Mouse (Mus musculus) G1E (cell line): ENCODE results near the gene Olfr143. TPM values are rescaled to one million over a fixed set of nuclear protein-coding genes. Genes with fewer than 3 reads are reported as not detected.

Experiments
- ATAC-seq: 2 replicates; pipeline ENCODE4 v1.8.0; 2016; ENCODE audit warnings: mild to moderate bottlenecking; ENCODE audit not compliant: insufficient number of reproducible peaks, poor library complexity, low FRiP score, severe bottlenecking; ENCODE audit errors: extremely low read depth
- DNase-seq: peaks from one replicate; pipeline ENCODE4 v3.0.0; 2012; ENCODE audit warnings: low spot score
- H3K27me3 ChIP-seq: 2 replicates; pipeline ENCODE4 v1.6.1; 2012; ENCODE audit warnings: mild to moderate bottlenecking, low read length, inconsistent platforms; ENCODE audit not compliant: insufficient read depth
- H3K36me3 ChIP-seq: replicated peaks from 2 replicates; pipeline ENCODE3; 2012; ENCODE audit warnings: mild to moderate bottlenecking, inconsistent platforms
- H3K4me1 ChIP-seq: 2 replicates; pipeline ENCODE4 v1.6.1; 2012; ENCODE audit warnings: low read depth, low read length, inconsistent platforms, mixed read lengths; ENCODE audit not compliant: insufficient read depth
- H3K4me3 ChIP-seq: 2 replicates; pipeline ENCODE4 v1.5.1; 2012; ENCODE audit warnings: low read depth, mild to moderate bottlenecking, inconsistent platforms, low read length, moderate library complexity, mixed read lengths
- H3K9me3 ChIP-seq: replicated peaks from 2 replicates; pipeline ENCODE4 v1.6.1; 2012; ENCODE audit warnings: inconsistent platforms
- CTCF ChIP-seq: IDR thresholded peaks from 2 replicates; pipeline ENCODE4 v1.5.1; 2012; ENCODE audit warnings: low read depth, low read length, inconsistent platforms, mixed read lengths
- GATA1 ChIP-seq: IDR thresholded peaks from 2 replicates; pipeline ENCODE4 v1.6.1; 2012; ENCODE audit warnings: borderline replicate concordance, low read length, inconsistent platforms, mixed read lengths
- GATA2 ChIP-seq: IDR thresholded peaks from 2 replicates; pipeline ENCODE4 v1.6.1; 2012; ENCODE audit warnings: low read depth, low read length, inconsistent platforms, borderline replicate concordance
- POLR2AphosphoS5 ChIP-seq: IDR thresholded peaks from 2 replicates; pipeline ENCODE4 v1.6.1; 2012; ENCODE audit warnings: low read depth, low read length, inconsistent platforms; ENCODE audit not compliant: insufficient replicate concordance
- TAL1 ChIP-seq: conservative IDR thresholded peaks from 2 replicates; pipeline ENCODE4 v1.6.1; 2012; ENCODE audit warnings: low read depth, low read length, inconsistent platforms, mixed read lengths
- polyA plus RNA-seq: library from polyadenylated mRNA; stranded (reverse); fragments of >175 nt; gene quantifications from 2 replicates; pipeline ENCODE4 v1.2.3, GENCODE M21; 2012
- total RNA-seq, 2 experiments: library from RNA; stranded (forward) in 1 of 2; stranded (reverse) in 1 of 2; fragments of 200-1000 nt in 1 of 2; fragments of >200 nt in 1 of 2; fragmentation: Nextera tagmentation in 1 of 2; gene quantifications; 2 replicates each; pipeline ENCODE4 v1.2.3; 2014 to 2017

Gene Olfr143
- not detected in 2 replicates for total RNA-seq (2014; fragmentation: Nextera tagmentation)
- 0.22 TPM in 1 of 2 replicates, not detected in the other for total RNA-seq (2017)
- polyA plus RNA-seq, result not detected in 2 replicates

DNA sequence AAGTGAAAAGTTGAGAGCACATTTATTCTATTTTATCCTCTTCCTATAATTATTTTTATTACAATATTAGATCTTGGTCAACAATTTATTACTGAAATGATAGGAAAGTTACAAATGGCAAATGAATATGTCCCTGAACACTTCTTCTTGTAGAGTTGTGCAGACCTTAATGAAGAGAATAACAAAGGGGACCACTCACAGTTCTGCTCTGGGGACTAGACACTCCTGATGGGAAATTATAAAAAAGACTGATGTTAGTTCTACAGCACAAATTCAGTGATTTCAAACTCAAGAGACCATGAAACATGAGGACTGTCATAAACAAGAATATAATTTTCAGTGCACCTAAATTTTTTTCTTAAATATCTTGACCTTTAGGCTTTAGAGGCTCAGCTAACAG is at the start of gene Olfr143:
Gene Olfr143, plus strand, starts transcription at position 301 of the 400 bp plus-strand sequence.
- DNase-seq (no peak), ATAC-seq (no peak)
- Histone ChIP-seq H3K9me3 (no peaks in the 10 kb centered on the region), H3K36me3 (no peaks in the 10 kb centered on the region), H3K27me3 (no peaks in the 10 kb centered on the region), H3K4me1 (no peaks in the 10 kb centered on the region), H3K4me3 (no peak within 1 kb of the TSS)
- TF ChIP-seq GATA1 (no peak), CTCF (no peak), POLR2AphosphoS5 (no peak), TAL1 (no peak), GATA2 (no peak)

- ATAC-seq (no peak), DNase-seq (no peak)
- no peaks in the 10 kb centered on the region for H3K9me3 ChIP-seq
- TF ChIP-seq GATA2 (no peak), POLR2AphosphoS5 (no peak), TAL1 (no peak), CTCF (no peak), GATA1 (no peak)
- H3K27me3 ChIP-seq, result no peaks in the 10 kb centered on the region
- no peak within 1 kb of the TSS for H3K4me3 ChIP-seq
- H3K4me1 ChIP-seq, result no peaks in the 10 kb centered on the region
- H3K36me3 ChIP-seq, result no peaks in the 10 kb centered on the region
These were observed 44.5 kb upstream of the Olfr143 start, which contains the start of gene Olfr893 for GRCm38 (mm10) chr9:38208065-38208464. Gene Olfr893, plus strand, starts transcription at chr9:38208365.

- no peaks in the 10 kb centered on the region for H3K27me3 ChIP-seq
- H3K4me3 ChIP-seq, result no peak within 1 kb of the TSS
- H3K9me3 ChIP-seq, result no peaks in the 10 kb centered on the region
- H3K4me1 ChIP-seq, result no peaks in the 10 kb centered on the region
- ATAC-seq (no peak), DNase-seq (no peak)
- TF ChIP-seq GATA2, result no peak
- TF ChIP-seq CTCF, result no peak
- no peak for TF ChIP-seq POLR2AphosphoS5
- no peak for TF ChIP-seq GATA1
- TF ChIP-seq TAL1, result no peak
- H3K36me3 ChIP-seq, result no peaks in the 10 kb centered on the region
These were observed 34.8 kb upstream of the Olfr143 start, which contains the start of gene Olfr894 for GRCm38 (mm10) chr9:38217755-38218154. Gene Olfr894, plus strand, starts transcription at chr9:38218055.

DNA sequence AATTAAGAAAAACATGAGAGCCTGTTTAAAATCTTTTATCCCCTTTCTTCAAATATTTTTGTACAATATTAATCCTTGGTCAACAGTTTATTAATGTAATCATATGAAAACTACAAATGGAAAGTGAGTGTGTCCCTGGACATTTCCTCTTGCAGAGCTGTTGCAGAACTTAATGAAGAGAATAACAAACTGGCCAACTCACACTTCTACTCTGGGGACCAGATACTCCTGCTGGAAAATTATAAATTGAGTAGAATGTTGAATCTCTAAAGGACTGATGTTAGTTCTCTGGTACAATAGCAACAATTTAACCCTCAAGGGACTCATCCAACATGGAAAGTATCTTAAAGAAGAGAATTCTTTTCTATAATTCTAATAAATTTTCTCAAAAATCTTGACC is 15.0 kb downstream of the Olfr143 start, which contains the start of gene Olfr895:
Gene Olfr895, plus strand, starts transcription at position 301 of the 400 bp plus-strand sequence.
- no peak for DNase-seq
- Histone ChIP-seq H3K4me3 (no peak within 1 kb of the TSS), H3K36me3 (no peaks in the 10 kb centered on the region), H3K4me1 (no peaks in the 10 kb centered on the region), H3K27me3 (no peaks in the 10 kb centered on the region), H3K9me3 (no peaks in the 10 kb centered on the region)
- no peak for ATAC-seq
- TF ChIP-seq CTCF, result no peak
- no peak for TF ChIP-seq POLR2AphosphoS5
- no peak for TF ChIP-seq TAL1
- TF ChIP-seq GATA2, result no peak
- no peak for TF ChIP-seq GATA1

DNA sequence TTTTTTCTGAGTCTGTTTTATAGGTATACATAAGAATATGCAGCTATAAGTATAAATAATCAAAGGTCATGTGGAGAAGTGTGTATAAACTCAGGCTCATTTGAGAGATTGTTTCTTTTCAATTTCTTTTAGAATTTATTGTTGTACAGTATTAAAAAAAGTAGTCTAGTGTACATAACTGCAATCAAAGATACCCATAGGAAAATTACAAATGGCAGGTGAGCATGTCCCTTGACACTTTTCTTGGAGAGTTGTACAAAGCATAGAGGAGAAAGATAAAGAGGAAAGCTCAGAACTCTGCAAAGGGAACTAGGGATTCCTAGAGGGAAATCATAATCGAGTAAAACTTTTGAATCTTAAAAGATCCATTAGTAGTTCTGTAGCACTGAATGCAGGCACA is 38.2 kb downstream of the Olfr143 start, which contains the start of gene Olfr896-ps1:
Gene Olfr896-ps1, plus strand, starts transcription at position 301 of the 400 bp plus-strand sequence.
- no peak for TF ChIP-seq GATA2
- no peak for TF ChIP-seq TAL1
- TF ChIP-seq GATA1, result no peak
- no peak for TF ChIP-seq CTCF
- TF ChIP-seq POLR2AphosphoS5, result no peak
- no peak for DNase-seq
- Histone ChIP-seq H3K4me1 (no peaks in the 10 kb centered on the region), H3K36me3 (no peaks in the 10 kb centered on the region), H3K9me3 (no peaks in the 10 kb centered on the region), H3K27me3 (no peaks in the 10 kb centered on the region), H3K4me3 (no peak within 1 kb of the TSS)
- no peak for ATAC-seq

Other genes with a start within 250 kb of the Olfr143 start
Only the 20 nearest of the 23 such genes appear.
- not detected in 2 replicates for gene Olfr884, start 206.2 kb upstream of the Olfr143 start, total RNA-seq (2014; fragmentation: Nextera tagmentation)
- gene Olfr884, start 206.2 kb upstream of the Olfr143 start, total RNA-seq (2017), result 0.11 TPM in 1 of 2 replicates, not detected in the other
- gene Olfr884, start 206.2 kb upstream of the Olfr143 start, polyA plus RNA-seq, result not detected in 2 replicates
- gene Olfr885, start 191.5 kb upstream of the Olfr143 start, total RNA-seq (2014; fragmentation: Nextera tagmentation), result not detected in 2 replicates
- not detected in 2 replicates for gene Olfr885, start 191.5 kb upstream of the Olfr143 start, total RNA-seq (2017)
- gene Olfr885, start 191.5 kb upstream of the Olfr143 start, polyA plus RNA-seq, result not detected in 2 replicates
- gene Olfr887, start 168.7 kb upstream of the Olfr143 start, total RNA-seq (2014; fragmentation: Nextera tagmentation), result not detected in 2 replicates
- under 0.01 and 0.11 TPM in 2 replicates for gene Olfr887, start 168.7 kb upstream of the Olfr143 start, total RNA-seq (2017)
- gene Olfr887, start 168.7 kb upstream of the Olfr143 start, polyA plus RNA-seq, result not detected in 2 replicates
- not detected in 2 replicates for gene Olfr888, start 144.6 kb upstream of the Olfr143 start, total RNA-seq (2014; fragmentation: Nextera tagmentation)
- gene Olfr888, start 144.6 kb upstream of the Olfr143 start, total RNA-seq (2017), result not detected in 2 replicates
- gene Olfr888, start 144.6 kb upstream of the Olfr143 start, polyA plus RNA-seq, result not detected in 2 replicates
- 0.15 TPM in 1 of 2 replicates, not detected in the other for gene Olfr889, start 137.6 kb upstream of the Olfr143 start, total RNA-seq (2014; fragmentation: Nextera tagmentation)
- 0.05 and 0.12 TPM in 2 replicates for gene Olfr889, start 137.6 kb upstream of the Olfr143 start, total RNA-seq (2017)
- not detected in 2 replicates for gene Olfr889, start 137.6 kb upstream of the Olfr143 start, polyA plus RNA-seq
- gene Olfr890, start 110.3 kb upstream of the Olfr143 start, total RNA-seq (2014; fragmentation: Nextera tagmentation), result not detected in 2 replicates
- gene Olfr890, start 110.3 kb upstream of the Olfr143 start, total RNA-seq (2017), result 0.11 TPM in 1 of 2 replicates, not detected in the other
- gene Olfr890, start 110.3 kb upstream of the Olfr143 start, polyA plus RNA-seq, result not detected in 2 replicates
- not detected in 2 replicates for gene Olfr891, start 72.0 kb upstream of the Olfr143 start, total RNA-seq (2014; fragmentation: Nextera tagmentation)
- gene Olfr891, start 72.0 kb upstream of the Olfr143 start, total RNA-seq (2017), result not detected in 2 replicates
- gene Olfr891, start 72.0 kb upstream of the Olfr143 start, polyA plus RNA-seq, result not detected in 2 replicates
- gene Olfr893, start 44.4 kb upstream of the Olfr143 start, total RNA-seq (2014; fragmentation: Nextera tagmentation), result not detected in 2 replicates
- gene Olfr893, start 44.4 kb upstream of the Olfr143 start, total RNA-seq (2017), result 0.11 TPM in 1 of 2 replicates, not detected in the other
- gene Olfr893, start 44.4 kb upstream of the Olfr143 start, polyA plus RNA-seq, result not detected in 2 replicates
- gene Olfr894, start 34.7 kb upstream of the Olfr143 start, total RNA-seq (2014; fragmentation: Nextera tagmentation), result not detected in 2 replicates
- 0.05 TPM in 1 of 2 replicates, not detected in the other for gene Olfr894, start 34.7 kb upstream of the Olfr143 start, total RNA-seq (2017)
- gene Olfr894, start 34.7 kb upstream of the Olfr143 start, polyA plus RNA-seq, result not detected in 2 replicates
- gene Olfr895, start 15.1 kb downstream of the Olfr143 start, total RNA-seq (2014; fragmentation: Nextera tagmentation), result not detected in 2 replicates
- gene Olfr895, start 15.1 kb downstream of the Olfr143 start, total RNA-seq (2017), result 0.11 TPM in 1 of 2 replicates, not detected in the other
- not detected in 2 replicates for gene Olfr895, start 15.1 kb downstream of the Olfr143 start, polyA plus RNA-seq
- gene Olfr896-ps1, start 38.3 kb downstream of the Olfr143 start, total RNA-seq (2014; fragmentation: Nextera tagmentation), result not detected in 2 replicates
- 0.06 TPM in 1 of 2 replicates, not detected in the other for gene Olfr896-ps1, start 38.3 kb downstream of the Olfr143 start, total RNA-seq (2017)
- not detected in 2 replicates for gene Olfr896-ps1, start 38.3 kb downstream of the Olfr143 start, polyA plus RNA-seq
- gene Olfr25, start 76.3 kb downstream of the Olfr143 start, total RNA-seq (2014; fragmentation: Nextera tagmentation), result not detected in 2 replicates
- 0.06 TPM in 1 of 2 replicates, not detected in the other for gene Olfr25, start 76.3 kb downstream of the Olfr143 start, total RNA-seq (2017)
- gene Olfr25, start 76.3 kb downstream of the Olfr143 start, polyA plus RNA-seq, result not detected in 2 replicates
- not detected in 2 replicates for gene Olfr898, start 95.6 kb downstream of the Olfr143 start, total RNA-seq (2014; fragmentation: Nextera tagmentation)
- gene Olfr898, start 95.6 kb downstream of the Olfr143 start, total RNA-seq (2017), result not detected in 2 replicates
- not detected in 2 replicates for gene Olfr898, start 95.6 kb downstream of the Olfr143 start, polyA plus RNA-seq
- not detected in 2 replicates for gene Olfr250, start 114.1 kb downstream of the Olfr143 start, total RNA-seq (2014; fragmentation: Nextera tagmentation)
- gene Olfr250, start 114.1 kb downstream of the Olfr143 start, total RNA-seq (2017), result not detected in 2 replicates
- not detected in 2 replicates for gene Olfr250, start 114.1 kb downstream of the Olfr143 start, polyA plus RNA-seq
- not detected in 2 replicates for gene Olfr251, start 124.3 kb downstream of the Olfr143 start, total RNA-seq (2014; fragmentation: Nextera tagmentation)
- not detected in 2 replicates for gene Olfr251, start 124.3 kb downstream of the Olfr143 start, total RNA-seq (2017)
- not detected in 2 replicates for gene Olfr251, start 124.3 kb downstream of the Olfr143 start, polyA plus RNA-seq
- gene Olfr147, start 148.9 kb downstream of the Olfr143 start, total RNA-seq (2014; fragmentation: Nextera tagmentation), result not detected in 2 replicates
- gene Olfr147, start 148.9 kb downstream of the Olfr143 start, total RNA-seq (2017), result 0.16 TPM in 1 of 2 replicates, not detected in the other
- not detected in 2 replicates for gene Olfr147, start 148.9 kb downstream of the Olfr143 start, polyA plus RNA-seq
- gene Olfr901, start 176.7 kb downstream of the Olfr143 start, total RNA-seq (2014; fragmentation: Nextera tagmentation), result not detected in 2 replicates
- not detected in 2 replicates for gene Olfr901, start 176.7 kb downstream of the Olfr143 start, total RNA-seq (2017)
- gene Olfr901, start 176.7 kb downstream of the Olfr143 start, polyA plus RNA-seq, result not detected in 2 replicates
- gene Olfr902, start 194.9 kb downstream of the Olfr143 start, total RNA-seq (2014; fragmentation: Nextera tagmentation), result not detected in 2 replicates
- gene Olfr902, start 194.9 kb downstream of the Olfr143 start, total RNA-seq (2017), result not detected in 2 replicates
- not detected in 2 replicates for gene Olfr902, start 194.9 kb downstream of the Olfr143 start, polyA plus RNA-seq
- not detected in 2 replicates for gene Olfr904, start 210.4 kb downstream of the Olfr143 start, total RNA-seq (2014; fragmentation: Nextera tagmentation)
- gene Olfr904, start 210.4 kb downstream of the Olfr143 start, total RNA-seq (2017), result under 0.01 TPM in 1 of 2 replicates, not detected in the other
- gene Olfr904, start 210.4 kb downstream of the Olfr143 start, polyA plus RNA-seq, result not detected in 2 replicates
- not detected in 2 replicates for gene Olfr905, start 218.3 kb downstream of the Olfr143 start, total RNA-seq (2014; fragmentation: Nextera tagmentation)
- gene Olfr905, start 218.3 kb downstream of the Olfr143 start, total RNA-seq (2017), result 0.11 and 0.12 TPM in 2 replicates
- not detected in 2 replicates for gene Olfr905, start 218.3 kb downstream of the Olfr143 start, polyA plus RNA-seq